Mouse (Mus musculus) CD4-positive, CD25-positive, alpha-beta regulatory T cell, adult 4 months (primary cell): Measurements from ENCODE around the gene Pcdh20. TPM values are rescaled to one million over a fixed set of nuclear protein-coding genes. Genes with fewer than 3 reads are reported as not detected.

Experiments
- ATAC-seq: one replicate; pipeline ENCODE4 v1.8.0; 2017
- polyA plus RNA-seq, 2 experiments: library from polyadenylated mRNA; unstranded; fragments of 100-300 nt; shearing (Covaris generic); gene quantifications; one replicate each; pipeline ENCODE4 v1.2.1; 2017

Gene Pcdh20
- not detected for polyA plus RNA-seq

- no peak for ATAC-seq
These were observed at the start of gene Pcdh20 for GRCm38 (mm10) chr14:88470495-88471434. Pcdh20 (minus strand) TSS chr14:88471396.

- ATAC-seq: no peak
These were observed 8.7 kb upstream of the Pcdh20 start for GRCm38 (mm10) chr14:88479909-88480308.

GRCm38 (mm10) chr14:88469956-88470355, 1.2 kb downstream of the Pcdh20 start:
- no peak for ATAC-seq

- ATAC-seq: no peak
These were observed 1.8 kb downstream of the Pcdh20 start for GRCm38 (mm10) chr14:88469361-88469760.

GRCm38 (mm10) chr14:88466416-88466815, 4.8 kb downstream of the Pcdh20 start:
- ATAC-seq: no peak

- no peak for ATAC-seq
These were observed 6.8 kb downstream of the Pcdh20 start for GRCm38 (mm10) chr14:88464356-88464755.

GRCm38 (mm10) chr14:88463357-88463756, 7.8 kb downstream of the Pcdh20 start:
- ATAC-seq: no peak

- ATAC-seq: no peak
These were observed 8.3 kb downstream of the Pcdh20 start for GRCm38 (mm10) chr14:88462944-88463343.

GRCm38 (mm10) chr14:88460705-88461104, 10.5 kb downstream of the Pcdh20 start:
- no peak for ATAC-seq

GRCm38 (mm10) chr14:88443304-88443703, 27.9 kb downstream of the Pcdh20 start:
- no peak for ATAC-seq

GRCm38 (mm10) chr14:88429393-88429792, 41.8 kb downstream of the Pcdh20 start:
- no peak for ATAC-seq

- no peak for ATAC-seq
These were observed 43.8 kb downstream of the Pcdh20 start for GRCm38 (mm10) chr14:88427370-88427769.
